Mouse (Mus musculus) cerebellum, postnatal 25 days (tissue): ENCODE measurements around the gene Txlnb.

Experiments
- DNase-seq, 2 experiments: peaks; one replicate each; pipeline ENCODE4 v3.0.0; 2021; ENCODE audit warnings: mixed read lengths in 2 of 2

Txlnb gene

DNA sequence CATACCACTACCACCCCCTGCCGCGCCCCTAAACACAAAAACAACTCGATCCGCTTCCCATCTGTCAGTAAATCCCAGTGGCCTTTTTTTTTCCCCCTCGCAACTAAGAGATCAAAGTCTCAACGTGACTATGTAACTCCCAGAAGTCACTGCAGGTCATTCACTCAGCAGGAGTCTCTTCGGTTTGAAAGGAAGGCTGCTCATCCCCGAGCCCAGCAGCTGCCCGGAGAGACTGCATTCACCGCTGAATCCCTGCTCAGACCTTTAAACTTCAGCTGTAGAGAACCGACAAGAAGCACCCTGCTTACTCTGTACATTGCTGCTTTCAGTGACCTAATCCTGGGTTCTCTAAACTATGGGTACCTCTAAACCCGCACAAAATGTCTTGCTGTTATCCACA lies 31.4 kb downstream of the Txlnb start:
- DNase-seq: peak in 1 of 2 experiments; percentile 7

DNA sequence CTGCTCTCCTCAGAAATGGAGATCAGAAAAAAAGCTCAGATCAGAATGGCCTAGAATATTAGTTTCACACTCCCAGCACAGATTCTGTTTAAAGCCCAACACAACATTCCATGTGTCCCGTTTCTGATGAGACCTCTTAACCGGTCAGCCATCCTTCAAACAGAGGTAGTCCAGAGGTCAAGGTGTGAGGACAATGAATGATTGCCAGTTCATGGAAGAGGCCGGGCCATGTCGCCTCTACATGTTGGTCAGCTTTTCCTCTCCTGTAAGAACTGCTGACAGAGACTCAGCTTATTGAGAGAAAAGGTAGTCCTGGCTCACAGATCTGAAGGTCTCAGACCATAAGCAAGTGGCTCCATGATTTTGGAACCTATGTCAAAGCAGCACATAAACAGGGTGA lies 33.2 kb downstream of the Txlnb start:
- no peak for DNase-seq

DNA sequence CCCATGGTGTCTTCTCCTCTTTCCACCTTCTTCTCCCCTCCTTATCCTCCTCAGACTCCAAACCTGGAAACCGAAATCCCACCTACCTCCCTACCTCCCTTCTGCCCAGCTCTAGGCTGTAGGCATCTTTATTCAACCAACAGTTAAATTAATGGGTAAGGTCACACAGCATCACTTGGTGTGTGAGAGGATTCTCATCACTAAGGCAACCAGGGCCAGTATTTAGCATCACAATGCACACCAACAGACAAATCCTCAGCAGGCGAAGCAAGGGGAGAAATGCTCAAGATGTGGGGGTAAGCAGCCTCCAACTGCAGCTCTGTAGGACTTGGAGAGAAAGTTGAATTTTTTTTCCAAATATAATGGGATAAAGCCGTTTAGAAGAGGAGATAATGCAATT lies 35.0 kb downstream of the Txlnb start:
- no peak for DNase-seq

DNA sequence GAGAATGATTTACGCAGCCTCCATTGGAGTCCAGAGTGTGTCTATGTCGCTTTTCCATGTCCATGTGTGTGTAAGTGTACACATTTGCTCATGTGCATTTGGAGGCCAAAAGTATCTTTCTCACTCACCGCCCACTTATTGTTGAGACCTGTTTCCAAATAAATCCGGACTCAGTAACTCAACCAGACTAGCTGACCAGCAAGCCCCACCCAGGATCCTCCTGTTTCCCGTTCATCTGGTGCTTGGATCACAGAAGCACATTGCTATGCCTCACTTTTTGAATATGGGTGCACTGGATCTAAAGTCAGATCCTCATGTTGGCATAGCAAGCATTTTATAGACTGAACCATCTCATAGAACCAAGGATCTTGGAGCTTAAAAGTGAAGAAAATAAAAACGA lies 39.0 kb downstream of the Txlnb start:
- DNase-seq: no peak

DNA sequence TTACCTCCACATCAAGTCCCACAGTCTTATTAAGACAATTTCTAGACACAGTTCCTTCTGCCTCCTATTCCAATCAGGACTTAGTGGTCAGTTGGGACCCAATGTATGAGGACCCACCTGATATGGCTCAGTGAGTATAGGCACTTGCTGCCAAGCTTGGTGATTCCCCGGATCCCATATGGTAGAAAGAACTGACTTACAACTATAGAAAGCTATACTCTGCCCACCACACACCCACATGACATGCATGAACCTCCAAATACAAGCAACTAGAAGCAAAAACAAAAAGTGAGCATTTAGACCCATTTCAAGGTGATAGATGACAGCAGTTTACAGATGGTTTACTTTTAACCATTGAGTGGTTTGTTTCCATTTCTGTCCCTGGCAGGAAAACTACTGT lies 40.2 kb downstream of the Txlnb start:
- DNase-seq: no peak

DNA sequence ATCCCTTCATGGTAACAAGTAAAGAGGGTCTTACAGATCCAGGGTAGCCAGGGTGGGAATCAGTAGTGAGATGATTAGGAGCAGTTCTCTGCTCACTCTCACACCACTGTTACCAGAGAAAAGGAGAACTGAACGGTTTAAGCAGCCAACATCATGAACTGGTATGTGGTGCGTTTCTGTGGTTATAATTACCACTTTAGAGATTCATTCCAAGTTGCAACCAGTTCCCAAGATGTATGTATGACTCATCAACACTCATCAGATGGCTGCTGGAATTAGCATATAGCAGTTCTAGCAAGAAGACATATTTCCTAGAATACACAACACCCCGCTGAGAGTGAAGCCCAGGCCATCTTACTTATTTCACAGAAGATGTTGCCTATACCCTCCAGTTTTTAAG lies 46.0 kb downstream of the Txlnb start:
- DNase-seq: no peak

DNA sequence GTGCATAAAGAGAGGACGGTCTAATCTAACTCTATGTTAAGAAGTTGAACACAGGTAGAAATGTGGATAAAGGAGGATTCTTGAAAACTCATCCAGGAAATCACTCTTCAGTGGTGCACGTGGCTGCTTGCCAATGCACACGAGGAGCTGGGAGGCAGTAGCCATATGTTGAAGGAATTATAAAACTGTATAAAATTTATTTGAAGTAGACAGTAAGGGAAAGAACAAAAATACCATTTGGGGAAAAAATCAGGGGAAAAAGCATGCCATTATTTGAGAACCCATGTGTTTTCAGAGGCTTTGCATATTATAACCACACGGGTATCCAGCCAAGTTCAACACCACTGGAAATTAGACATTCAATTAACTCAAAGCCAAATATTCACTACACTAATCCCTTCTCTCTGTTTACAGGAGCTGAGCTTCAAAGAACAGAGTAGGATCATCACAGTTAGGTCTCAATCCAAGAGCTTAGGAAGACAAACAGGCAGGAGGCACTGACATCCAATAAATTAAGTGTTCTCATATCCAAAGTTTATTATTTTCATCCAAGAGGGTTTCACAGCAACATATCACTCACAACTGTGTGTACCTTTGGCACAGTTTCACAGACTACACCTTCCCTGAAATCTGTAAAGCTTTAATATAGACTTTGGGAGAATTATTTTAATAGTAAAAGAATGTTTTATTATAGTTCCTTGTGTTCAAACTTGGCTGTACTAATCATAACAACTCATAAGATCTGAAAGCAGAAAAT lies 48.9 kb downstream of the Txlnb start:
- peak; percentile 16 to 60 for DNase-seq

DNA sequence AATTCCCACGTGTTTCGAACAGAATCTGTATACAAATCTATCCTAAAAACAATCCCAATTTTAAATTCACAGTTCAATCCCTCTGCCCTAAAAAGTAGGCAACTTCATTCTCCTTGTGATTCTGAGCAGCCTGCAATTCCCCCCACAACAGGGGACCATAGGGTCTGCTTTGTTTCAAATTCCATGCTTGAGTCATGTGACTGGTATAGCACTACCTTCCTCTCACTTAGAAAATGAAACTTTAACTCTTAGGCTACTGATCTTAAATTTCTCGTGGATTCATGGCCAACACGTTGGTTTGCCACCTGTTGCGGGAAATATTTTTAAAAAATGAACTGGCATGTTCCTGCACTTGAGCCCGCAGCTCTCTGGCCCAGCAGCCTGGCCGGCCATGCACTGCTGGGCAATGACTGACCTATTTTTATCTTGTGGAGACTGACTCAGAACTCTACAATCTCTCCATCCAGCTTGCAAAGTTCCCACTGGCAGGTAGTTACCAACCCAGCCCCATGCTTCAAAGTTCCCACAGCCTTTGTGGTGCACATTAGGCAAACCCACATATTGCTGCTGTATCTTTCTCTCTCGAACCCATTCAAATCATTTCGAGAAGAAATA lies 61.7 kb downstream of the Txlnb start:
- no peak for DNase-seq

DNA sequence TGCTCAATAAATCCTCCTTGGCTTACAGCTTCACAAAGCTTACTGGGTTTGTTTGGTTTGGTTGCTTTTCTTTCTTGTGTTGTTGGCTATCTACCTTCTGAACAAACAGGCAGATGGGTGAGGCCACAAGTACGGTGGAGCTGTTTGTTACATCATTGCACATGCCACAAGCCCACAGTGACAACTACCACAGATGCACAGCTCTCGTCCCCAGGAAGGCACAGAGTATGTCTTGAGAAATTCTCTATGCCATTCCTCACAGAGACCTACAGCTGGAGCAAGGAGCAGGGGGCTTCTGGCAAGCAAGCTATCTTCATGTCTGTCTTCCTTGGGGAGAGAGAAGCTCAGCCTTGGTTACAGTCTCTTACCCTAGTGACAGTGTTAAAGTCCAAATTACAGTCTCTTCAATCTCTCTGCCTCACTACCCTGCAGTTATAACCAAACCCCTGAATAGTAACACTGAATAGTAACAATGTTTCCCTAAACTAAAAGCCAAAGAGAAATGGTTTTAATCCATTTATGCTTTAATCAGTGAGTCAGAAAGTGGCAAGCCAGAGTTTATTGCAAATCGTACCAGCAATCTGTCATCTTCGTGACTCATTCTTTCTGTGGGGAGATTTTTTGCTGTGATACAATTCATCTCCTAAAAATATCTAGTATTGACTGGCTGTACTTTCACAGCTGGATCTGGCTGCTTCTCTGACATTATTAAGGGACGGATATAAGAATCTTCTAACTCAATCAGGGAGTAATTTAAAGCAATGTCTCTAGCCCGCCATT lies 64.9 kb downstream of the Txlnb start:
- DNase-seq: no peak

DNA sequence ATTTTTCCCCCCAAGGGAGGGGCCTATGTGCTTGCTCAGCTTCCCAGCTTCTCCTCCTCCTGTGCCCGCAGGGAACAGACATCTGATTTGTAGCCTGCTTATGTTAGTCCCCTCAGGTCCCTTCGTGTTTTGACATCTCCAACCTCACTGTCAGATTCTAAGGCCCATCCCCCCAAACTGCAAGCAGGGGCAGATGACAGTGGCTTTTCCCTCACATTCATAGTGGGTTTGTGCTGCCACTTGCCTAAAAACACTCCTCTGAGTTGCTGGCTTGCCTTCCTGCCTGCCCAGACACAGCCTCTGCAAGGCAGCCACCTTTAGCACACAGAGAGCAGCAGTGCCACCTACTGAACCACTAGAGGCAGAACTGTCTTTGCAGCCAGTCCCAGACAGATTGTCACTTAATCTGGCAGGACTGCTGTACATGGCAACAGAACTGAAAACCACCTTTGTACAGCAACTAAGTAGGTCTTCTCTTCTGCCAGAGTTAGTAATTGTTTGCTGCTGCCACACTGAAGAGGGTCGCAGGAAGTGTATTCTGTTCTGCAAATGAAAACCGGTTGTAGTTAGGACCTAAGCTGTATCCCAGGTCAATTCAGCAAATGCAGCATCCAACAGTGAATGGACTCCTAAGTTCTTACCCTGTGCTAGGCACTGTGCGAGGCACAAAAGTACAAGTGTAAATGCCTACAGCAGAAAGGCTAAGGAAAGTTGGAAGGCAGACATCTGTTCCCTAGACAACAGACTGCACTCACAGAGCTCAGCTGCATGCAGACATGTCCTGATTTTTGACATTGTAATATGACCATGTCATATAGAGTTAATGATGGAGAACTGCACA lies 74.0 kb downstream of the Txlnb start:
- peak; percentile 63 to 77 for DNase-seq

DNA sequence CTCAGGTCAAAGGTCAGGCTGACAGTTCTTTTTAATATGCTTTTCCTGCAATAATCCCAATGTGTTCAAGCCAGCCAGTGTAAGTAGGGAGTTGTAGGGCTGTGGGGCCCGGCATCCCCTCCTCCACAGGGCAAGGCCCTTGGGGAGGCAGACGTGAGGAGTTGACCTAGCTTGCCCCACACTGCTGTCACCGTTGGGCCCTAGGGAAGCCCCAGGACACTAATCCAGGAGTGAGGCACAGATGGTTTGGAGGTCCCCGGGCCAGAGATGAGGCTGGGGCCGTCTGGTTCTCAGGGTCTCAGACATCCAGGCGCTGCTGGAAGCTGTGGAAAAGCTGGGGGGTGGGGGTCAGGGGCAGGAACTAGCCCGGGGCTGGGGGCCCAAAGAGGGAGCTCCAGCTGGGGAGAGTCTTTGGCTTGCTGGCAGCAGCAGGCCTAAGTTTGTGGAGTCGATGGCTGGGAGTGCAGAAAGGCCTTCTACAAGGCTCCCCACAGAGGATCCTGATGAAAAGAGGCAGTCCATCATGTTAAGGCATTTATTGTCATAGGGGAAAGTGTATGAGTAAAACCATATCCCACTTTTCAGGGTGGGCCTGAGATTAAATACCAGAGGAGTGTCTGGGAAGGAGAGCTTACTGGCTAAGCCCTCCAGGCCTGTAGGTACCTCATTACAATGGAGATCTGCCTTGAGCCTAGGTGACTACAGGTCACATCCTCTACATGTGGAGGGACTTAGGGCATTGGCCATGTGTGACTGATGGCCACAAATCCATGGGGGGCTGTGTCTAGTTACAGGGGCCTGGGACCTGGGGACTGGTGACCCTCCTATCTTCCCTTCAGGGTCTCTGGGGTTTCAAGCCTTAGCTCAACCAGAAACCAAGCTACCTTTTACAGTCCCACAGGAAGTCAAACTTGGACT lies 82.2 kb downstream of the Txlnb start:
- no peak for DNase-seq

DNA sequence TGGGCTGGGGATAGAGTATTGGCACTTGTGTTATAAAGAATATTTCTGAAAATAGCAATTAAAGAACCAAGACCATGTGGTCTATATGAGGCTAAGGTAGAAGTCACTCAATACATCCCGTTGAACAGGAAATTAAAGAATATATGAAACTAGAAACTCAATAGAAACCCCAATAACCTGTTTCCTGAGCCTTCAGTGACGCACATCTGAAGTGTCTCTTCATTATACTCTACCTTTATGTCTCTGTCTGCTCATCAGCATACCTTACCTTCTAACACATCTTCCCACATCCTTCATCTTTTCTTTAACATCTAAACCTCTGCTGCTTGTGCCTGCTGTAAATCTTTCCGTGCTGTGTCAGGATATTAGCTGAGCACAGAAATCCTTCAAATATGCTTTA lies 84.0 kb downstream of the Txlnb start:
- DNase-seq: no peak

DNA sequence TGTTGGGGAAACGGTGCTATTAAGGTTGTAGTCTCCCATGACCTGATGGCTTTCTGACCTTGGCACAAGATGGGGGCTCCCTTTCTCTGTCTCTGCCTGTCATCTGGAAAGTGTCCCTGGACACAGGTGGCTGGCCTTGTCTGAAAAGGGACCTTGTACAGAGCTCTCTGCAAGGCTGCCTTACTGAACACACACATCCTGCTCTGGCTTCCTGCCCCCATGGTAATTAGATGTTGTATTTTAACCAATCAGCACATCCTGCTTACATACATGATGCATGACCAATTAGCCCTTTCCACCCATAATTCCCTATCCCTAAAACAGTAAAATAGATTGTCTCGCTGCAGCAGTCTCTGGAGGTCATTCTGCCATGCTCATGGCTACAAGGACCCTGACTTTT lies 84.7 kb downstream of the Txlnb start:
- DNase-seq: no peak
